Mouse (Mus musculus): Measurements from ENCODE around the gene Pmfbp1. TPM values are rescaled to one million over a fixed set of nuclear protein-coding genes. Genes with fewer than 3 reads are reported as not detected.

Pmfbp1 gene
- polyA plus RNA-seq, 2 experiments = 0.20 to 0.23 TPM

DNA sequence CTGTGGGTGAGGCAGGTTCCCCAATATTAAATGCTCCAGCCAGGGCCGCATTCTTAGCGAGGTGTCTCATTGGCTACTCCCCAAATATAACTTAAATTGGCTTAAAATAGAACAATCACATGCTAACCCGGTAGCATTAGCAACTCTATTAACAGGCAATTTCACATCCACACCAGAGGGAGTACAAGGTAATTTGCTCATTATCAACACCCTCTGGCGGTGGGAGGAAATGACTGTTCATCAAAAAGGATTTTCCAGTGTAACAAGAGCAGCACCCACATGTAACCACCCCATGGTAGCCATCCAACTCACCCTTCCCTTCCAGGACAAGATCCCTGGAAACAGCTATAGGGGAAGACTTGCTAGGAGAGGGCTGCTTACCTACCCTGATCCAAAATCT, 18.4 kb upstream of the Pmfbp1 start:
- Histone ChIP-seq H3K4me3 (replicated peaks; ENCODE audit: low read length) (no peak overlapping the region), H3K9me3 (ENCODE audit: control insufficient read depth, low read length) (no peaks in the 10 kb centered on the region), H3K4me2 (replicated peaks; ENCODE audit: low read depth, low read length, severe bottlenecking) (no peak overlapping the region), H3K4me1 (ENCODE audit: control insufficient read depth, insufficient read depth, low read length) (peaks cover 29% of the 10 kb centered on the region), H3K27ac (replicated peaks; ENCODE audit: low read depth, low read length) (no peak overlapping the region), H3K27me3 (ENCODE audit: control insufficient read depth, insufficient read depth, low read length) (no peaks in the 10 kb centered on the region), H3K9ac (ENCODE audit: low read depth, low read length, severe bottlenecking) (no peak overlapping the region), H3K36me3 (ENCODE audit: control insufficient read depth, insufficient read depth, low read length) (no peaks in the 10 kb centered on the region)
- ATAC-seq (ENCODE audit: low FRiP score, low read depth) (no peak; the same call in 1 of the 2 replicates), DNase-seq (ENCODE audit: low spot score) (no peak)
- WGBS = 28% methylated on average over 4 of the region's 4 CpGs
- no peak for TF ChIP-seq POLR2A (IDR thresholded peaks at IDR 0.05; ENCODE audit: borderline replicate concordance, extremely low read depth, insufficient read depth, insufficient read length)

DNA sequence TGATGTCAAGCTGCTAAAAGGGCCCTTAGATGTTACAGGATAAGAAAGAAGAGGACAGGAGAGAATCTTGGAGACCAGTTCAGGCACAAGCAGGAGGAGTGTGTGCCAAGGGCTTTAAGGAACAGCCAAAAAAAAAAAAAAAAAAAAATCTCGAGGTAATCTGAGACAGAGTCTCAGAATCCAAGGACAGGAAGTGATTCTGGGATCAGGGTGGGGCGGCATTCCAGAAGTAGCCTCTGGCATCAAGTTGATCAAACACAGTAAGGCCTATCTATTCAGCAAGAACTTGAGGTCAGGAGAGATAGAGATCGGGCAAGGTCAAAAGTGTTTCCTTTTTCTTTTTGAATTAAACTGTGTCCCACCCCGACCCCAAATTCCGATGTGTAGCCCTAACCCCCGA, 15.2 kb upstream of the Pmfbp1 start:
- Histone ChIP-seq H3K4me3 (replicated peaks; ENCODE audit: low read length) (no peak overlapping the region), H3K9ac (ENCODE audit: low read depth, low read length, severe bottlenecking) (no peak overlapping the region), H3K27ac (replicated peaks; ENCODE audit: low read depth, low read length) (no peak overlapping the region), H3K4me1 (ENCODE audit: control insufficient read depth, insufficient read depth, low read length) (peaks cover 14% of the 10 kb centered on the region), H3K9me3 (ENCODE audit: control insufficient read depth, low read length) (no peaks in the 10 kb centered on the region), H3K27me3 (ENCODE audit: control insufficient read depth, insufficient read depth, low read length) (no peaks in the 10 kb centered on the region), H3K4me2 (replicated peaks; ENCODE audit: low read depth, low read length, severe bottlenecking) (no peak overlapping the region), H3K36me3 (ENCODE audit: control insufficient read depth, insufficient read depth, low read length) (no peaks in the 10 kb centered on the region)
- DNase-seq (ENCODE audit: low spot score) (no peak), ATAC-seq (ENCODE audit: low FRiP score, low read depth) (no peak)
- WGBS = 68% methylated on average over 6 of the region's 6 CpGs
- TF ChIP-seq POLR2A (IDR thresholded peaks at IDR 0.05; ENCODE audit: borderline replicate concordance, extremely low read depth, insufficient read depth, insufficient read length) = no peak

DNA sequence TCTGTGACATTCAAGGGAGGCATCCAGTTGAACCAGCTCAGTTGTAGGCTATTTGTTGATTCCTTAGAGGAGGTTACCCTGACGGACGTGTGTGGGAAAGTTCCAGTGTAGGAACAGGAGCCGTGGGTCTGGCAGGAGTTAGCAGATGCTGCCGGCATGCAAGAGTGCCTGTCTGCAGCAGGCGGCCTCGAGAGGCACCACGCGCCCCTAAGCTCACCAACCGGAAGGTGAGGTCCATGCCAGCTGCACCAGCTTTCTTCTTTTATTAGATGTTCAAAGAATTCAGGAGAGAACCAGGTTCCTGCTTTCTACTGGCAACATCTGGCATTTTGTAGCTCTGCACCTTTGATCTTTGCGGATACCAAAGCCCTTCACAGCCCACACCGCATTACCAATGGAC, 9.1 kb upstream of the Pmfbp1 start:
- TF ChIP-seq POLR2A (IDR thresholded peaks at IDR 0.05; ENCODE audit: borderline replicate concordance, extremely low read depth, insufficient read depth, insufficient read length) = no peak
- H3K4me2 ChIP-seq (replicated peaks; ENCODE audit: low read depth, low read length, severe bottlenecking) = peak overlapping the region; percentile 38
- DNase-seq (ENCODE audit: low spot score) (no peak), ATAC-seq (ENCODE audit: low FRiP score, low read depth) (no peak)
- H3K4me1 ChIP-seq (ENCODE audit: control insufficient read depth, insufficient read depth, low read length) = peaks cover 25% of the 10 kb centered on the region
- no peaks in the 10 kb centered on the region for H3K36me3 ChIP-seq (ENCODE audit: control insufficient read depth, insufficient read depth, low read length)
- peak overlapping the region; percentile 63 for H3K27ac ChIP-seq (replicated peaks; ENCODE audit: low read depth, low read length)
- no peaks in the 10 kb centered on the region for H3K27me3 ChIP-seq (ENCODE audit: control insufficient read depth, insufficient read depth, low read length)
- H3K4me3 ChIP-seq (replicated peaks; ENCODE audit: low read length) = 0 out of 2 replicates have a peak overlapping the region, but pooled peaks have one; percentile 0
- H3K9ac ChIP-seq (ENCODE audit: low read depth, low read length, severe bottlenecking) = 0 out of 2 replicates have a peak overlapping the region, but pooled peaks have one; percentile 4
- H3K9me3 ChIP-seq (ENCODE audit: control insufficient read depth, low read length) = no peaks in the 10 kb centered on the region
- WGBS = 14% methylated on average over 11 of the region's 11 CpGs

DNA sequence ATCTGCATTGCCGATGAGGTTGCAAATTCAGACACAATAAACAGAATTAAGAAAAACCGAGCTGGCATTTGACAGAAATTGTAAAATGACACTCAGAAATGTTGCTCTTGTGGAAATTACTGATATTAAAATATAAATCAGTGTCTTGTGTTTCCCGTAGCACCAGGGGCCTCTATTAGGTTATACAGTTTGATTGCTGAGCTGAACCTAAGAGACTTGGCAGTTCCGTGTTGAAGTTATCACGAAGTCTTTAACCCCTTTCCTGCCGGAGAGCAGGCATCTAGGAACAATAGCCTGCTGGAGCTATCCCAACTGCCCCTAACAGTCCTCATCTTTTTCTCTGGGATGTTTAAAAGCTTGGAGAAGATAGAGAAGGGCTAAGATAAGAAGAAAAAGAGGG, 8.3 kb upstream of the Pmfbp1 start:
- no peak for TF ChIP-seq POLR2A (IDR thresholded peaks at IDR 0.05; ENCODE audit: borderline replicate concordance, extremely low read depth, insufficient read depth, insufficient read length)
- Histone ChIP-seq H3K9ac (ENCODE audit: low read depth, low read length, severe bottlenecking) (no peak overlapping the region), H3K27me3 (ENCODE audit: control insufficient read depth, insufficient read depth, low read length) (no peaks in the 10 kb centered on the region), H3K27ac (replicated peaks; ENCODE audit: low read depth, low read length) (no peak overlapping the region), H3K4me3 (replicated peaks; ENCODE audit: low read length) (no peak overlapping the region), H3K36me3 (ENCODE audit: control insufficient read depth, insufficient read depth, low read length) (no peaks in the 10 kb centered on the region), H3K9me3 (ENCODE audit: control insufficient read depth, low read length) (no peaks in the 10 kb centered on the region), H3K4me2 (replicated peaks; ENCODE audit: low read depth, low read length, severe bottlenecking) (no peak overlapping the region; the same call in 1 of the 2 replicates), H3K4me1 (ENCODE audit: control insufficient read depth, insufficient read depth, low read length) (peaks cover 25% of the 10 kb centered on the region)
- DNase-seq (ENCODE audit: low spot score) (no peak), ATAC-seq (ENCODE audit: low FRiP score, low read depth) (no peak)
- 23% methylated on average over 6 of the region's 6 CpGs for WGBS

DNA sequence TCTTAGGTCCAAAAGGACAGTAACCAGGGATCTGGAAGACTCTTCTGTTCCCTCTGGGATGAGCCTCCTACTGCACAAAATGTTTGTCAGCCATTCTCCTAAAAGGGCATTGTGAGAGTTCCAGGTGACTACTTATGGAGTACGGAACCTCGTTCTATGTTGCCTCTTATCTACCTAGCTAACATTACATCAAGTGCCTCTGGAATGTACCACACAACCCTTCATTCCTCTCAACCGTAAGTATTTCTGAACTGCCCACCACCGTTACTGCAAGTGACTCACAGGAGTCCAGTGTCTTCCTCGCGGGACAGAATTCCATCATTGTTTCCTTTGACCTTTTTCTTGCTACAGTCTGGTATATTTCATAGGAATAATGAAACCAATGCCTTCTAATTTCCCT, 1.0 kb upstream of the Pmfbp1 start:
- no peaks in the 10 kb centered on the region for H3K9me3 ChIP-seq (ENCODE audit: control insufficient read depth, low read length)
- no peaks in the 10 kb centered on the region for H3K36me3 ChIP-seq (ENCODE audit: control insufficient read depth, insufficient read depth, low read length)
- no peak for TF ChIP-seq POLR2A (IDR thresholded peaks at IDR 0.05; ENCODE audit: borderline replicate concordance, extremely low read depth, insufficient read depth, insufficient read length)
- H3K9ac ChIP-seq (ENCODE audit: low read depth, low read length, severe bottlenecking) = no peak overlapping the region
- H3K27ac ChIP-seq (replicated peaks; ENCODE audit: low read depth, low read length) = no peak overlapping the region
- H3K4me1 ChIP-seq (ENCODE audit: control insufficient read depth, insufficient read depth, low read length) = no peaks in the 10 kb centered on the region
- WGBS = 72% methylated on average over 6 of the region's 6 CpGs
- H3K4me2 ChIP-seq (replicated peaks; ENCODE audit: low read depth, low read length, severe bottlenecking) = no peak overlapping the region
- H3K4me3 ChIP-seq (replicated peaks; ENCODE audit: low read length) = no peak overlapping the region
- DNase-seq (ENCODE audit: low spot score) (no peak), ATAC-seq (ENCODE audit: low FRiP score, low read depth) (no peak)
- H3K27me3 ChIP-seq (ENCODE audit: control insufficient read depth, insufficient read depth, low read length) = no peaks in the 10 kb centered on the region

DNA sequence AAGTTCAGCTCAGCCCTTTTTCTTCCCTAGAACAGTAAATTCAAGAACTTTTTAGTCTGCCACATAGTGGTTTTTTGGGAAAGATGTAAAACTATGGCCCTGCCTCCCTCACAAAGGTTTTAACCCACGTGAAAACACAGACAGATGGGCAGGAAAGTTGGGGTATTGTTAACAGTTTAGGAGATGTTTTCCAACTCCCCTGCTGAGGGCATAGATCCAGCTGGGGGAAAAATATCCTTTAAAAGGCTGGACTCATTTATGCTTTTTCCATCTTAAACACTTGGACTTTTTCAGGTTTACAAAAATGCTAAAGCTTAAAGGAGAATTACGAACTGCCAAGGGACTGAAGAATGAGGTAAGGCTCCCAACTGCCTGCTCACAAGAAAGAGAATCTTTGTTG, 774 bp downstream of the Pmfbp1 start:
- no peak overlapping the region for H3K4me2 ChIP-seq (replicated peaks; ENCODE audit: low read depth, low read length, severe bottlenecking)
- no peak overlapping the region for H3K4me3 ChIP-seq (replicated peaks; ENCODE audit: low read length)
- no peaks in the 10 kb centered on the region for H3K9me3 ChIP-seq (ENCODE audit: control insufficient read depth, low read length)
- H3K27ac ChIP-seq (replicated peaks; ENCODE audit: low read depth, low read length) = peak overlapping the region; percentile 70
- no peaks in the 10 kb centered on the region for H3K36me3 ChIP-seq (ENCODE audit: control insufficient read depth, insufficient read depth, low read length)
- H3K27me3 ChIP-seq (ENCODE audit: control insufficient read depth, insufficient read depth, low read length) = no peaks in the 10 kb centered on the region
- ATAC-seq (ENCODE audit: low FRiP score, low read depth) (peak; percentile 37; the same call in 1 of the 2 replicates), DNase-seq (ENCODE audit: low spot score) (peak; percentile 44)
- no peak overlapping the region for H3K9ac ChIP-seq (ENCODE audit: low read depth, low read length, severe bottlenecking)
- no peak for TF ChIP-seq POLR2A (IDR thresholded peaks at IDR 0.05; ENCODE audit: borderline replicate concordance, extremely low read depth, insufficient read depth, insufficient read length)
- H3K4me1 ChIP-seq (ENCODE audit: control insufficient read depth, insufficient read depth, low read length) = no peaks in the 10 kb centered on the region
- WGBS = 40% methylated on average over 2 of the region's 2 CpGs
